Mouse (Mus musculus) hindbrain, embryonic 10.5 days (tissue): ENCODE measurements at regions not wholly inside any gene's neighbourhood (a gene's known extent, or its start where the extent isn't known, plus 50 kb on each side); places are given as distances from the start of the nearest gene placed in this dataset.
A peak's percentile ranks its signal among the peaks of the same experiment; 100 is the strongest.
"Not testable (repeated sequence)": the region's sequence is repeated elsewhere in the genome, so short reads cannot be mapped to it uniquely, and the experiment has no call there.

ENCODE experiments used
- DNase-seq: peaks from one replicate; pipeline ENCODE4 v3.0.0-alpha.2; 2017; ENCODE audit warnings: low spot score
- H3K27ac ChIP-seq: fragments of 300-500 bp; sonication (generic); 2 replicates; pipeline ENCODE4 v1.5.1; 2016; ENCODE audit warnings: mild to moderate bottlenecking, moderate library complexity
- H3K27me3 ChIP-seq: fragments of 300-500 bp; sonication (generic); 2 replicates; pipeline ENCODE4 v1.6.1; 2016; ENCODE audit warnings: mild to moderate bottlenecking; ENCODE audit not compliant: poor library complexity, insufficient read depth, severe bottlenecking
- H3K36me3 ChIP-seq: fragments of 300-500 bp; sonication (generic); 2 replicates; pipeline ENCODE4 v1.6.1; 2016; ENCODE audit warnings: mild to moderate bottlenecking, moderate library complexity
- H3K4me1 ChIP-seq: fragments of 300-500 bp; sonication (generic); replicated peaks from 2 replicates; pipeline ENCODE4 v1.6.1; 2016; ENCODE audit warnings: mild to moderate bottlenecking
- H3K4me3 ChIP-seq: fragments of 300-500 bp; sonication (generic); 2 replicates; pipeline ENCODE4 v1.5.1; 2016; ENCODE audit warnings: mild to moderate bottlenecking, moderate library complexity
- H3K9me3 ChIP-seq: fragments of 300-500 bp; sonication (generic); 2 replicates; pipeline ENCODE4 v1.6.1; 2016; ENCODE audit warnings: mild to moderate bottlenecking, moderate library complexity
- WGBS: fragments of 180-500 bp; shearing (Covaris S2); methylation state at CpG from one replicate; pipeline ENCODE4 v1.1.7; 2016; 5-methylcytosine and 5-hydroxymethylcytosine counted together

DNA sequence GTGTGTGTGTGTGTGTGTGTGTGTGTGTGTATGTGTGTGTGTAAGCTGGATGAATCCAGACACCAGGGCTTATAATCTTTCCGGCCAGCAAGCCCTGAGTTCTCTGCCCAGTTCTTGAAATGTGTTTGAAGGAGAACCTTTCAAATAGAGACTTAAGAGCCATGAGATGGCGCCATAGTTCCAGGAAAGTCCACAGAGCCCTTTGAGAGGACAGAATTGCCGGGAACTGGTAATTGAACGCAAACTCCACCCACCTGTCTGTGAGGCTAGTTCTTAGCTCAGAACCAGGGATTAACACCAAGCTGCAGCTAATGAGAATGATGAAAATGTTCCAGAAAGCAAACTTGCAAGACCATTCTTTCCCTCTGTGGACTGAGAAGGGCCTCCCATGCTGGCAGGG lies 72.2 kb downstream of the Trim42 start:
- Histone ChIP-seq H3K4me3 (no peak overlapping the region), H3K36me3 (no peaks in the 10 kb centered on the region), H3K4me1 (0 out of 2 replicates have a peak, but pooled peaks cover 4% of the 10 kb centered on the region), H3K27me3 (no peaks in the 10 kb centered on the region; the same call in 1 of the 2 replicates), H3K27ac (no peak overlapping the region), H3K9me3 (no peaks in the 10 kb centered on the region)
- peak; percentile 27 for DNase-seq
- 23% methylated on average over 4 of the region's 4 CpGs for WGBS

DNA sequence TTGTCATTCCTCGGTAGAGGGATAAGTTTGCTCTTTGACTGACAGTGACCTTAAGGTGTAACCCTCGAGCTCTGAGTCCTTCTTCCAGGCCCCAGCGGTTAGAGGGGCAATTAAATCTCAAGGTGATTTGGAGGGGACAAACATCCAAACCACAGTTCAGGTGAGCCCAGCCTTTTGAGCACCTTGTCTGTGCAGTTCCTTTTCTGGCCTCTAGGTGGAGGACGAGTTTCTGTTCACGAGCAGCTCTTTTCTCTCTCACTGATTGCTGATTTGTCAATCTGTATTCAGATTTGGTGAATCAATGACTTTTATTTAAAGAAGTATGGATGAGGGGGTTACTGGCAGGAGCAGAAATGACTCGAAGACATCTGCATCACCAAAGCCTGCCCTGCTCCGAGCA lies 74.0 kb downstream of the Trim42 start:
- no peak overlapping the region for H3K27ac ChIP-seq
- no peak overlapping the region for H3K4me3 ChIP-seq
- H3K27me3 ChIP-seq: no peaks in the 10 kb centered on the region; the same call in 1 of the 2 replicates
- WGBS: 34% methylated on average over 7 of the region's 7 CpGs
- 0 out of 2 replicates have a peak, but pooled peaks cover 4% of the 10 kb centered on the region for H3K4me1 ChIP-seq
- H3K36me3 ChIP-seq: no peaks in the 10 kb centered on the region
- DNase-seq: peak; percentile 40
- H3K9me3 ChIP-seq: no peaks in the 10 kb centered on the region

DNA sequence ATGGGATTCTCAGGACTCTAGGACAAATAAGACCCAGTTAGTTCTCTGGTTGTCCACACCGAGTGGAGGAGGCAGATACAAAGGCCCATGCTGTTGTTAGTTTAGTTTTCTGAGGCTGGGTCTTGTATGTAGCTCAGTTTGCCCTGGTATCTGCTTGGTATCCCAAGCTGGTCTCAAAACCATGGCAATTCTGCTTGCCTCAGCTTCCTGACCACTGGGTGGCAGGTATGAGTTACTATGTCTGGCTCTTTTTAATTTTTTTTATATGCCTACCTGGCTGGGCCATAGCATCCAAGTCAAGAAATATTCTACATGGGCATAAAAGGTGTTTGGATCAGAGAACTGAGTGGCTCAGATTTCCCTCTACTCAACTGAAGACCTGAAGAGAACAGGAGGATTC lies 77.9 kb downstream of the Trim42 start:
- Histone ChIP-seq H3K27me3 (no peaks in the 10 kb centered on the region), H3K36me3 (no peaks in the 10 kb centered on the region), H3K27ac (no peak overlapping the region), H3K9me3 (no peaks in the 10 kb centered on the region), H3K4me1 (0 out of 2 replicates have a peak, but pooled peaks cover 4% of the 10 kb centered on the region), H3K4me3 (no peak overlapping the region)
- 76% methylated on average over 1 of the region's 1 CpGs for WGBS
- no peak for DNase-seq

DNA sequence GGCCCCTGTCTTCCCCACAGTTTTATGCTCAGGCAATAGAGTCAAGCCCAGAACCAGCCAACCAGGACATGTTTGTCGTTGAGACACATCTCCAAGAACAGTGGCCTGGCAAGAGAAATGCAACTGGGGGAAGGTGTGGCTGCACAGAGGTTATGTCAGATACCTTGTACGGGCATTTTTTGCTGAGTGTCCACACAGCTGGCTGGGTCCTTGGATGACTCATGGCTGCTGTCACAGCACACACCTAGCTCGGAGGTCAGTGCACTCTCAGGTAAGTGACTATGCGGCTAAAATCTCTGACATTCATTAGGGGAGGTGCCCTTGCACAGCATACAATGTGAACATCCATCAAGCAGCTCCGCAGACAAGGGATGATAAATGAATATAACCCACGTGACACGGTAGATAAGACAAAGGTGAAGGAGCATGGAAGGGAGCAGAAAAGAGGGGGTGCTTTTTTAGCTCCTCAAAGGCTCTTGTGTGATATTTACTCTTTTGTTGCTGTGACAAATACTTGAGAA lies 85.4 kb downstream of the Trim42 start:
- Histone ChIP-seq H3K27ac (no peak overlapping the region), H3K36me3 (no peaks in the 10 kb centered on the region), H3K27me3 (no peaks in the 10 kb centered on the region), H3K4me1 (peaks cover 14% of the 10 kb centered on the region), H3K9me3 (no peaks in the 10 kb centered on the region), H3K4me3 (no peak overlapping the region)
- 64% methylated on average over 7 of the region's 7 CpGs for WGBS
- no peak for DNase-seq

DNA sequence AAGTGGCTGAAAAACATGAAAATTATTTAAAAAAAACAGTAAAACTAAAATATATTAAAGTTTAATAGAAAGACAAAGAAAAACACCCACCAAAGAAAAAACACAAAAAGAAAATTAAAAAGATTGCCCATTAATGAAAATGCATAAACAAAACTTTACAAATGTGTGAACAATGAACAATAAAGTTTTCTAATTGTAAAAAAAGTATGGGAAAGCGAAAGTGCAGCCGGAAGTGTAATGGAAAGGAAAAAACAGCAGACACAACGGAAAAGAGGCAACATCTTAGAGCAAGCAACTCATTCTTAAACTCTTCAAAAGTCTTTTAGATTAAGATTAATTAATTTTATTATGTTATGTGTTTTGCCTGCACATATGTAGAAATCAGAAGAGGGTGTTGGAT lies 87.7 kb downstream of the Trim42 start:
- Histone ChIP-seq H3K4me1 (peaks cover 14% of the 10 kb centered on the region), H3K27ac (no peak overlapping the region), H3K9me3 (no peaks in the 10 kb centered on the region), H3K4me3 (no peak overlapping the region), H3K36me3 (no peaks in the 10 kb centered on the region), H3K27me3 (no peaks in the 10 kb centered on the region)
- whole genome bisulfite sequencing: 98% methylated on average over 3 of the region's 3 CpGs
- DNase-seq: no peak

DNA sequence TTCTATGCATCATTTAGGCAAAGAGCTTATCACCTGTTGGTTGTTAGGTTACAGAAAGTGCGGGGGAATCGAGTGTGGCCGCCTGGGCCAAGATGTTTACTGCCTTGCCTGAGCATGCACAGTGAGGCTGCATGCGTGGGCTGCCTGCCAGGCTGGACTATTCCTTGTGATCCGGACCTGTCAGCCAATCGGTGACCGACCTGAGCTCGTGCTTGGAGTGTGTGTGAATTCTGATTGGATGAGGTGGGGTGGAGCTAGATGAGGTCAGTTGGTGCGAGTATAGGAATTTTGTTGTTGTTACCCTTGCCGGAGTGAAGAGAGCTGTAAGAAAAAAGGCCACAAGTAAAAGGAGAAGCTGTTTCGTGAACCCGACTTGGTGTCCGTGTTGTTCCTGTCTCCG lies 94.3 kb downstream of the Trim42 start:
- H3K27ac ChIP-seq, DNase-seq, H3K4me1 ChIP-seq, H3K36me3 ChIP-seq, H3K9me3 ChIP-seq, H3K27me3 ChIP-seq, H3K4me3 ChIP-seq: not testable (repeated sequence)
- 93% methylated on average over 14 of the region's 14 CpGs for WGBS

DNA sequence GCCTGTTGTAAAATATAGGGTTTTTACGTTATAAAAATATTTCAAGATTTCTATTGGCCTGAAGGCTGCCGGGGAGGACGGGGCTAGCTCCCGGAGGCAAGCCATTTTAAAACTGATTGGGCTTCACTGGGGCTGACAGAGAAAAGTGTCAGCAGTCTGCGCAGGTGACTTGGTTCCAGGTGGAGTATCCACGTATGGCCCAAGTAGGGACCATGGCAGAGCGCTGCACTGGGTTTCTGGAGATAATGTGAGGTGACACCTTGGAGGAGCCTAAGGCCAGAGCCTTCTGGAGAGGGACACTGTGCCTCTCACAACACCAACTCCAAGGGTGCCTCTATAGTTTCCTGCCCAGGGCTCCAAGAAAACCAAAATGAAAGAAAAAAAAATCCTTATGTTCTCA lies 95.9 kb downstream of the Trim42 start:
- Histone ChIP-seq H3K4me1 (no peaks in the 10 kb centered on the region), H3K27me3 (no peaks in the 10 kb centered on the region), H3K27ac (no peak overlapping the region), H3K4me3 (no peak overlapping the region), H3K36me3 (no peaks in the 10 kb centered on the region), H3K9me3 (0 out of 2 replicates have a peak, but pooled peaks cover 2% of the 10 kb centered on the region)
- no peak for DNase-seq
- WGBS: 93% methylated on average over 7 of the region's 7 CpGs

DNA sequence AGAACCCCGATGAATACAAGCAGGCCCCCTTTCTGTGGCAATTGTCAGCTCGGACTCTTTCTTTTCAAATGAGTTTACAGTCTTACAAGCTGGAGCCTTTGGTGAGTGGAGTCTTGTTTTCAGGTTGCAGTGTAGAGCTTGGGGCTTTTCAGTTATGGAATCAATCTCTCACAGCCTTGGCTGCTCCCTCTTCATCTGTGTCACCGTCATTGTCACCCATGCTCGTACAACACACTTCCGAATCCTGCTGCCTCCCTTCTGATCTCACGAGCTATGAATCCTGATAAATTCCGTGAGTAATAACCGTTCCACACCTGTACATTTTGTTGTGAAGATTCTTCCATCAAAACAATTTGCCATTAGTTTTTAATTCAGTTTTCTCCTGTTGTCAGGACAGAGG lies 97.7 kb downstream of the Trim42 start:
- H3K27me3 ChIP-seq: no peaks in the 10 kb centered on the region
- H3K36me3 ChIP-seq: no peaks in the 10 kb centered on the region
- H3K9me3 ChIP-seq: 0 out of 2 replicates have a peak, but pooled peaks cover 2% of the 10 kb centered on the region
- DNase-seq: no peak
- H3K27ac ChIP-seq: no peak overlapping the region
- H3K4me3 ChIP-seq: no peak overlapping the region
- no peaks in the 10 kb centered on the region for H3K4me1 ChIP-seq
- WGBS: 97% methylated on average over 8 of the region's 8 CpGs

DNA sequence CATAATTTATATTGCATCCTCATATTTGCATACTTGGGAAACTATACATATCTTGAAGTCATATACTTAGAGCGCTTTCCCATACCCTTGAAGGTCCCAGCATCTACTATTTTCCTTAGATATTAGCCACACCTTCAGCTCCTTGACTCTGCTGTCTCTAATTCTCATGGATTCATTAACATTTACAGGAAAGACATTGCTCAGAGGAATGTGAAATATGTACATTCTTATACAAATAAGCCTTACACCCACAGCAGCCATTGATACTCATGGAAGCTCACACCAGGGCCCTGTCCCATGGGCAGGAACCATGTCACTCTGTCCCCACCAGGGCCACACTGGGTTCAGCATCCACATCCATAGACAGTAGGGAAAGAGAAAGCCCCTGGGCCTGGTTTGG lies 122.1 kb downstream of the Trim42 start:
- no peaks in the 10 kb centered on the region for H3K4me1 ChIP-seq
- no peaks in the 10 kb centered on the region for H3K9me3 ChIP-seq
- DNase-seq: no peak
- no peaks in the 10 kb centered on the region for H3K36me3 ChIP-seq
- no peak overlapping the region for H3K4me3 ChIP-seq
- H3K27me3 ChIP-seq: no peaks in the 10 kb centered on the region
- H3K27ac ChIP-seq: no peak overlapping the region
- WGBS: 96% methylated on average over 1 of the region's 1 CpGs

DNA sequence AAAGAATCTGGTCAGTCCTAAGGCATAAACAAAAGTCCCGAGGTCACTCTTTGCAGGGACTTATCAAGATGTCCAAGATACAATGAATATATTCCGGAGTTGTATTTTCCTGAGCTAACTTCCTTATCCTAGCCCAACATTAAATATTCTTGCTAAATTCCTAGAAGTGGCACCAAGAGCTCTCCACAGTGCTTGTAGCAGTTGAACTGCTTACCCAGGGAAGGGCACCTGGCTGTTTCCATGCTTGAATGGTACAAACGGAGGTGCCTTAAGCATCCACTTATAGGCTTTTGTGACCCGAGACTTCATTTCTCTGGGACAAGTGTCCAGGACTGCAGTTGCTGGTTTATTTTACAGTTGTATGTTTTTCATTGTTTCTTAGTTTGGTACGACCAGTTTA lies 115.1 kb upstream of the Slc25a36 start:
- Histone ChIP-seq H3K4me3 (no peak overlapping the region), H3K27me3 (no peaks in the 10 kb centered on the region), H3K36me3 (no peaks in the 10 kb centered on the region), H3K27ac (no peak overlapping the region), H3K4me1 (peaks cover 17% of the 10 kb centered on the region), H3K9me3 (no peaks in the 10 kb centered on the region)
- 90% methylated on average over 5 of the region's 5 CpGs for WGBS
- DNase-seq: no peak

DNA sequence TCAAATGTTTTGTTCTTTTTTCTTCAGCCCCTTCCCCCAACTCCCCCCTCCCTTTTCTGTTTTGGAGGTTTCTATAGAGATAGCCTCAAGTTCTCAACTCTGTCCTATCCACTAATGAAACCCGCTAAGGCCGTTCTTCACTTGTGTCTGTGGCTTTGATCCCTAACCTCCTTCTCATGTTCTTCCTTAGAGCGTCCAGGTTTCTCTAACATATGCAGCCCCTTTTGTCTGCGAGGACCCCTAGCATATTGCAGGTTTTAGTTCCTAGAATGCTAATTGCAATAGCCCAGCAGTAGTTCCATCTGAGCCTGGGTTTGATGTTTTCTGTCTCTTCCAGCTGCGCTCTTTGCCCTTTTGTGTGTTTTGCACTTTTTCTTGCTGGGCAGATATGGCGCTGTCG lies 113.6 kb upstream of the Slc25a36 start:
- WGBS: 26% methylated on average over 7 of the region's 7 CpGs
- no peak for DNase-seq
- H3K9me3 ChIP-seq: no peaks in the 10 kb centered on the region

DNA sequence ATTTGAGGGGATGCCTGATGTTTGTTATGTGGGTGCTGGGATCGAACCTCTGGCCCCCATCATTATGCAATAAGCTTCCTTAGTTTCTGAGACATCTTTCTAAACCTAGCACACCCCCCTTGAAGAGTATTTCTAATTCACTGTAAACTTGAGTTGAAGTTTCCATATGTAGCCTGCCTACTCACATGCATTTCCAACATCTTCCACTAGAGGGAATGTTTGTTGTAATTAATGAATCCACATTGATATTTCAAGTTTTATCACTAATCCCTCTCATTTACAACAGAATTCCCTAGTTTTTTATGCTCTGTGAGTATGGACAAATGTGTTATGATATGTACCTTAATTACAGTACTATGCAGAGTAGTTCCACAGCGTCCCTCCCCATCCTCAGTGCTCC lies 103.8 kb upstream of the Slc25a36 start:
- 44% methylated on average over 2 of the region's 2 CpGs for WGBS
- Histone ChIP-seq H3K9me3 (no peaks in the 10 kb centered on the region), H3K4me3 (no peak overlapping the region), H3K4me1 (no peaks in the 10 kb centered on the region), H3K27me3 (no peaks in the 10 kb centered on the region), H3K27ac (no peak overlapping the region), H3K36me3 (no peaks in the 10 kb centered on the region)
- no peak for DNase-seq

More for the DNA sequence above, 113.6 kb upstream of the Slc25a36 start:
- Histone ChIP-seq H3K27ac (no peak overlapping the region), H3K4me1 (peaks cover 17% of the 10 kb centered on the region), H3K27me3 (no peaks in the 10 kb centered on the region), H3K4me3 (no peak overlapping the region), H3K36me3 (no peaks in the 10 kb centered on the region)

DNA sequence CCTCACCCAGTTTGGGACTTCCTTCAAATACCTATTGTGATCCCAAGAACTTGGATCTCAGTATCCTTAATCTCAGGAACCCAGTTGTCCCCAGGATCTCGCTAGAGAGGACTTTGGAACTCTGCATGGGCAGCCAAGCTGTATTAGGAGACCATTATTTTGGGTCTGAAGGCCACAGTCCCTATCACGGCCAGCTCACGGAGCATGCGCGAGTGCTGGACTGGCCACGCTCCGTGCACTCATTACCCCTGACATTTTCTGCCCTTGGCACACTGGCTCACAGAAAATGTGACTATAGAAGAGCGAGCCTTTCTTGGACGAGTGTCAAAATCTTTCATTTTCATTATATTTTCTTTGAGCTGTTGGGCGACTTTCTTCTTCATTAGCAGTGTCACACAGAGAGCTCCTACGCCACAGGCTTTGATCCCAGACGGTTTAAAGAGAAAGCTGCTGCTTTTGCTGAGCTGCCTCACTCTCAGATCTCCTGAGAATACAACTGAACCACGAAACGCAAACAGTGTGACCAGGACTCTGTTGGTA lies 79.4 kb upstream of the Slc25a36 start:
- peaks cover 7% of the 10 kb centered on the region; the same call in 1 of the 2 replicates for H3K4me1 ChIP-seq
- H3K27ac ChIP-seq: no peak overlapping the region
- no peaks in the 10 kb centered on the region for H3K27me3 ChIP-seq
- H3K36me3 ChIP-seq: no peaks in the 10 kb centered on the region
- 87% methylated on average over 14 of the region's 14 CpGs for WGBS
- DNase-seq: no peak
- H3K9me3 ChIP-seq: no peaks in the 10 kb centered on the region
- H3K4me3 ChIP-seq: no peak overlapping the region

DNA sequence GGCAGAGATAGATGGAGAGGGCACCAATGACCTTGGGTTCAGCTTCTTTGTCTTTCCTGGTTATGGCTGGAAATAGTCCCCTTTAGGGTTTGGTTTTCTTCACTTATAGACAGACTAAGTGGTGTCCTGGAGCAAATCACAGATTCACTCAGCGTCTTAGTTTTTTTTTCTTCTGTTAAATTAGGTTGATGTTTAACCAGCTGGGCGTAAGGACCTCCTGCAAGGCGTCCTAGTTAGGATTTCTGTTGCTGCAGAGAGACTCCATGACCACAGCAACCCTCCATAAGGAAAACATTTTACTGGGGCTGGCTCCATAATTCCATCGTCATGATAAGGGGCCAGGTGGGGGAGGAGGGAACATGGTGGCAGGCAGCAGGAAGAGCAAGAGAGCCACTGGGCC lies 78.7 kb upstream of the Slc25a36 start:
- WGBS: 87% methylated on average over 4 of the region's 4 CpGs
- DNase-seq: no peak
- H3K27me3 ChIP-seq: no peaks in the 10 kb centered on the region
- H3K9me3 ChIP-seq: no peaks in the 10 kb centered on the region
- H3K4me1 ChIP-seq: peaks cover 7% of the 10 kb centered on the region; the same call in 1 of the 2 replicates
- no peaks in the 10 kb centered on the region for H3K36me3 ChIP-seq
- H3K4me3 ChIP-seq: no peak overlapping the region
- no peak overlapping the region for H3K27ac ChIP-seq
